Mouse (Mus musculus) liver, embryonic 14.5 days (tissue): ENCODE results near the gene Zfp804b. TPM values are rescaled to one million over a fixed set of nuclear protein-coding genes. Genes with fewer than 3 reads are reported as not detected.

Experiments
- ATAC-seq: fragments of 200-750 bp; cut with Nextera tagmentation; 2 replicates; pipeline ENCODE4 v1.8.0; 2017; ENCODE audit warnings: moderate number of reproducible peaks, mild to moderate bottlenecking, moderate library complexity; ENCODE audit not compliant: insufficient read depth
- DNase-seq, 3 experiments: peaks; one replicate each; pipeline ENCODE4 v3.0.0-alpha.2; 2012 to 2013; ENCODE audit warnings: low read depth in 3 of 3, low spot score in 3 of 3
- H3K27ac ChIP-seq: fragments of 300-500 bp; sonication (generic); 2 replicates; pipeline ENCODE4 v1.5.1; 2014; ENCODE audit warnings: moderate library complexity, mild to moderate bottlenecking, control low read depth, inconsistent platforms
- H3K27me3 ChIP-seq: fragments of 300-500 bp; sonication (generic); 2 replicates; pipeline ENCODE4 v1.6.1; 2014; ENCODE audit warnings: mild to moderate bottlenecking, low read length, moderate library complexity; ENCODE audit not compliant: control insufficient read depth, insufficient read depth
- H3K36me3 ChIP-seq: fragments of 300-500 bp; sonication (generic); replicated peaks from 2 replicates; pipeline ENCODE4 v1.6.1; 2014; ENCODE audit warnings: low read depth; ENCODE audit not compliant: control insufficient read depth, insufficient read depth
- H3K4me1 ChIP-seq, 2 experiments: fragments of 200-500 bp in 1 of 2; fragments of 300-500 bp in 1 of 2; sonication (generic) in 1 of 2; replicated peaks; 2 replicates each; pipeline ENCODE4 v1.6.1; 2012 to 2014; ENCODE audit warnings: antibody characterized with exemption in 1 of 2, inconsistent platforms in 1 of 2, low read length in 1 of 2; ENCODE audit not compliant: control insufficient read depth in 2 of 2, insufficient read depth in 2 of 2
- H3K4me2 ChIP-seq: fragments of 300-500 bp; sonication (generic); 2 replicates; pipeline ENCODE4 v1.6.1; 2014; ENCODE audit warnings: low read depth, mild to moderate bottlenecking, control low read depth, moderate library complexity
- H3K4me3 ChIP-seq, 2 experiments: fragments of 200-500 bp in 1 of 2; fragments of 300-500 bp in 1 of 2; sonication (generic) in 1 of 2; 2 replicates each; pipeline ENCODE4 v1.5.1; 2012 to 2014; ENCODE audit warnings: low read depth in 2 of 2, low read length in 2 of 2, mild to moderate bottlenecking in 2 of 2, control low read depth in 1 of 2, inconsistent platforms in 1 of 2, moderate library complexity in 1 of 2; ENCODE audit not compliant: insufficient read depth in 1 of 2
- H3K9ac ChIP-seq: fragments of 300-500 bp; sonication (generic); replicated peaks from 2 replicates; pipeline ENCODE4 v1.6.1; 2014; ENCODE audit warnings: mild to moderate bottlenecking, control low read depth, moderate library complexity
- H3K9me3 ChIP-seq: fragments of 300-500 bp; sonication (generic); 2 replicates; pipeline ENCODE4 v1.6.1; 2016; ENCODE audit warnings: low read length, mixed read lengths; ENCODE audit not compliant: control insufficient read depth
- CTCF ChIP-seq: IDR thresholded peaks from 2 replicates; pipeline ENCODE4 v1.5.1; 2016; ENCODE audit warnings: antibody characterized with exemption, low read depth, control low read depth
- EP300 ChIP-seq: IDR thresholded peaks from 2 replicates; pipeline ENCODE4 v1.6.1; 2016; ENCODE audit warnings: antibody characterized with exemption, low read depth
- WGBS: fragments of 180-500 bp; shearing (Covaris S2); extraction: QIAGEN DNeasy Blood & Tissue Kit; methylation state at CpG from one replicate; pipeline ENCODE4 v1.1.7; 2014; ENCODE audit not compliant: insufficient replicate concordance; 5-methylcytosine and 5-hydroxymethylcytosine counted together
- polyA plus RNA-seq, 2 experiments: library from polyadenylated mRNA; depleted of rRNA in 1 of 2; stranded (reverse) in 1 of 2; unstranded in 1 of 2; fragments of >200 nt; fragmentation: Nextera tagmentation in 1 of 2; extraction: Ambion mirVana in 1 of 2; gene quantifications; 2 replicates each; pipeline versions ENCODE4 v1.2.1 to v1.2.3; 2012 to 2014

Zfp804b gene
- polyA plus RNA-seq, 2 experiments = 0.03 TPM; not detected in 1

- 33% methylated on average over 1 of the region's 1 CpGs for WGBS
- TF ChIP-seq EP300 = no peak
- no peak for TF ChIP-seq CTCF
- no peak for ATAC-seq
Measured at GRCm38 (mm10) chr5:7302969-7303368, 41.6 kb downstream of the Zfp804b start.

GRCm38 (mm10) chr5:7284336-7284735 lies 60.2 kb downstream of the Zfp804b start:
- DNase-seq = no peak
- no peak for TF ChIP-seq CTCF
- TF ChIP-seq EP300 = no peak
- no peak overlapping the region for H3K4me2 ChIP-seq
- no peak overlapping the region for H3K27ac ChIP-seq
- no peak overlapping the region for H3K4me3 ChIP-seq
- no peak for ATAC-seq
- H3K9ac ChIP-seq = no peak overlapping the region
- WGBS = 66% methylated on average over 1 of the region's 1 CpGs
- no peaks in the 10 kb centered on the region for H3K4me1 ChIP-seq
- no peaks in the 10 kb centered on the region for H3K36me3 ChIP-seq
- no peaks in the 10 kb centered on the region for H3K27me3 ChIP-seq
- H3K9me3 ChIP-seq = no peaks in the 10 kb centered on the region

More at GRCm38 (mm10) chr5:7302969-7303368, 41.6 kb downstream of the Zfp804b start:
- Histone ChIP-seq H3K9me3 (no peaks in the 10 kb centered on the region), H3K27me3 (no peaks in the 10 kb centered on the region), H3K4me2 (no peak overlapping the region), H3K36me3 (no peaks in the 10 kb centered on the region), H3K27ac (no peak overlapping the region), H3K4me1 (no peaks in the 10 kb centered on the region), H3K9ac (no peak overlapping the region), H3K4me3 (no peak overlapping the region)
- no peak for DNase-seq

GRCm38 (mm10) chr5:7276659-7277455 lies 67.7 kb downstream of the Zfp804b start:
- Histone ChIP-seq H3K36me3 (no peaks in the 10 kb centered on the region), H3K4me3 (no peak overlapping the region), H3K9me3 (no peaks in the 10 kb centered on the region), H3K27me3 (no peaks in the 10 kb centered on the region), H3K27ac (no peak overlapping the region), H3K4me2 (no peak overlapping the region), H3K4me1 (no peaks in the 10 kb centered on the region), H3K9ac (no peak overlapping the region)
- DNase-seq = no peak
- ATAC-seq = no peak
- WGBS = 58% methylated on average over 7 of the region's 7 CpGs
- no peak for TF ChIP-seq EP300
- TF ChIP-seq CTCF = no peak

GRCm38 (mm10) chr5:7177589-7177988 lies 167.0 kb downstream of the Zfp804b start:
- ATAC-seq = no peak
- Histone ChIP-seq H3K27ac (no peak overlapping the region), H3K27me3 (no peaks in the 10 kb centered on the region), H3K4me1 (no peaks in the 10 kb centered on the region), H3K36me3 (no peaks in the 10 kb centered on the region), H3K4me2 (no peak overlapping the region), H3K9ac (no peak overlapping the region), H3K4me3 (no peak overlapping the region), H3K9me3 (no peaks in the 10 kb centered on the region)
- TF ChIP-seq CTCF = no peak
- no peak for DNase-seq
- 79% methylated on average over 9 of the region's 9 CpGs for WGBS

GRCm38 (mm10) chr5:7139658-7140057 lies 204.9 kb downstream of the Zfp804b start:
- 56% methylated on average over 3 of the region's 3 CpGs for WGBS
- no peaks in the 10 kb centered on the region for H3K36me3 ChIP-seq
- H3K27me3 ChIP-seq = no peaks in the 10 kb centered on the region
- no peak overlapping the region for H3K4me2 ChIP-seq
- H3K4me1 ChIP-seq = no peaks in the 10 kb centered on the region
- DNase-seq (no peak), ATAC-seq (no peak)
- H3K4me3 ChIP-seq = no peak overlapping the region
- TF ChIP-seq CTCF (no peak), EP300 (no peak)
- H3K9ac ChIP-seq = no peak overlapping the region
- H3K9me3 ChIP-seq = no peaks in the 10 kb centered on the region
- H3K27ac ChIP-seq = no peak overlapping the region
